Mouse (Mus musculus) megakaryocyte, embryonic 14.5 days (primary cell): ENCODE measurements around the gene 1190005I06Rik.

Experiments
- FLI1 ChIP-seq: IDR thresholded peaks from 2 replicates; pipeline ENCODE4 v1.6.1; 2012; ENCODE audit warnings: low read length, inconsistent platforms, mixed read lengths
- GATA1 ChIP-seq: IDR thresholded peaks from 3 replicates; pipeline ENCODE4 v1.6.1; 2012; ENCODE audit warnings: mixed read lengths, low read length, inconsistent platforms, borderline replicate concordance

DNA sequence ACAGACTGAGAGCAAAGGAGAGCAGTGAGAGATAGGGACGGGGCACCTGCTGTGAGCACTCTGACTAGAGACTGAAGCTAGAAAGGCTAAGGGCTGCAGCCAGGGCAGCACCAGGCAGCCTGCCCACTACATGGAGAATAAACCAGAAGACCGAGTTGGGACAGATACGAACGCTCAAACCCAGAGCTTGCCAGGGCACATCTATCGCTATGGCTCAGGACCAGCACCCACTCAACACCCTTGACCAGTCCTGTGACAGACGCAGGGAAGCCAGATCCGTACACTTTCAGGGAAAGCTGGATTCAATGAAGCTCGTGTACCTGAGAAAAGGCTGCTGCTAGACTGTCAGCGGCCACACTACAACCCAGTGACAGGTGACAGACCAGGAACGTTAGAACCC is 61.9 kb downstream of the 1190005I06Rik start:
- TF ChIP-seq FLI1: no peak
- no peak for TF ChIP-seq GATA1
